Mouse (Mus musculus): Measurements from ENCODE around the gene Fndc10.
A peak's percentile ranks its signal among the peaks of the same experiment; 100 is the strongest.
"Not testable (repeated sequence)": the region's sequence is repeated elsewhere in the genome, so short reads cannot be mapped to it uniquely, and the experiment has no call there.

The Fndc10 gene

GRCm38 (mm10) chr4:155734951-155735702 is 41.0 kb downstream of the Fndc10 start:
- no peak for DNase-seq (ENCODE audit: low read depth, low spot score)

GRCm38 (mm10) chr4:155735788-155736187 is 41.6 kb downstream of the Fndc10 start:
- DNase-seq (ENCODE audit: low read depth, low spot score), result no peak

- no peak for DNase-seq (ENCODE audit: low read depth, low spot score)
Measured at GRCm38 (mm10) chr4:155736421-155736820, 42.3 kb downstream of the Fndc10 start.

- DNase-seq (ENCODE audit: low read depth, low spot score), result peak; percentile 76
Measured at GRCm38 (mm10) chr4:155738262-155738661, 44.1 kb downstream of the Fndc10 start.

GRCm38 (mm10) chr4:155739152-155739551 is 45.0 kb downstream of the Fndc10 start:
- no peak for DNase-seq (ENCODE audit: low read depth, low spot score)

- DNase-seq (ENCODE audit: low read depth, low spot score), result no peak
Measured at GRCm38 (mm10) chr4:155739741-155740636, 45.8 kb downstream of the Fndc10 start.

- DNase-seq (ENCODE audit: low read depth, low spot score), result not testable (repeated sequence)
Measured at GRCm38 (mm10) chr4:155740681-155741080, 46.5 kb downstream of the Fndc10 start.

GRCm38 (mm10) chr4:155742684-155743083 is 48.5 kb downstream of the Fndc10 start:
- DNase-seq (ENCODE audit: low read depth, low spot score), result no peak

GRCm38 (mm10) chr4:155744474-155744873 is 50.3 kb downstream of the Fndc10 start:
- DNase-seq (ENCODE audit: low read depth, low spot score), result no peak

GRCm38 (mm10) chr4:155745136-155745535 is 51.0 kb downstream of the Fndc10 start:
- no peak for DNase-seq (ENCODE audit: low read depth, low spot score)
